Mouse (Mus musculus) embryonic fibroblast, embryonic 13.5 days (primary cell): Measurements from ENCODE around the gene Ugt1a6b.

Source experiments
- CTCF ChIP-seq: IDR thresholded peaks from 2 replicates; pipeline ENCODE4 v1.5.1; 2011; ENCODE audit warnings: mild to moderate bottlenecking, control low read depth, low read length, moderate library complexity, borderline replicate concordance; ENCODE audit not compliant: insufficient read depth
- POLR2A ChIP-seq: IDR thresholded peaks from 2 replicates; pipeline ENCODE4 v1.6.1; 2011; ENCODE audit warnings: low read depth, mild to moderate bottlenecking, control low read depth, low read length, moderate library complexity

- TF ChIP-seq POLR2A: no peak
- no peak for TF ChIP-seq CTCF
Observed at GRCm38 (mm10) chr1:88264869-88265240, 161.8 kb downstream of the Ugt1a6b start.
